Mouse (Mus musculus): ENCODE data around the gene Fat3. TPM values are rescaled to one million over a fixed set of nuclear protein-coding genes. Genes with fewer than 3 reads are reported as not detected.

Fat3 gene
- polyA plus RNA-seq, 1 experiment from 2014 or later = 0.93 TPM

DNA sequence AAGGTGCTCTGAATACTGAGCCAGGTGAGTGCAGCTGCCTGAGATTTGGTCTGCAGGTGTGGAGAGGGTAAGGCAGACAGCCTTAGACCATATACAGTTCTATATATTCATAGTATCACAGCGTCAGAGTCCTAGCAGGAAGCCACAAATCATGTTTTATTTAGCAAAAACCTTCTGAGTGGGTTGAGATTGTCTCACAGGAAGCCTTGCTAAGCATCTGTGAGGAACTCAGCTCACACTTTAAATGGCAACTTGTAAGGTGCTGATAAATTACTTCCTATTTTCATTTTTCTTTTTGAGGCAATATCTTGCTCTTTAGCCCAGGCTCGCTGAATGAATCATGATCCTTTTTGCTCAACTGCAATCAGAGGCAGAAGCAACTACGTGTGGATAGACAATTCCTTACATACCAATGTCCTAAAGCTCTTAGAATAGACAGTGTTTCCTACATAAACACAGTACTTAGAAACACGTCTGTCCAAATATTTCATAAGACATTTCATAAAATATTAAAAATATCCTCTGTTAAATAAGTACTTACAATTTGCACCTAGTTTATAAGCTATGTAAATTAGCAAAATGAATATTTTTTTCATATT is 188.4 kb downstream of the Fat3 start:
- no peak for DNase-seq (ENCODE audit: low spot score)
- Histone ChIP-seq H3K4me3 (ENCODE audit: low read depth, low read length) (no peak overlapping the region), H3K4me2 (replicated peaks; ENCODE audit: low read depth) (no peak overlapping the region), H3K27me3 (ENCODE audit: control insufficient read depth, insufficient read depth, low read length) (no peaks in the 10 kb centered on the region), H3K4me1 (replicated peaks; ENCODE audit: control insufficient read depth, insufficient read depth) (no peaks in the 10 kb centered on the region), H3K36me3 (ENCODE audit: control insufficient read depth, insufficient read depth, low read length) (no peaks in the 10 kb centered on the region), H3K27ac (replicated peaks) (no peak overlapping the region), H3K9me3 (ENCODE audit: control insufficient read depth, low read length) (no peaks in the 10 kb centered on the region), H3K9ac (ENCODE audit: low read length) (no peak overlapping the region)
- TF ChIP-seq EP300 (optimal IDR thresholded peaks at IDR 0.05) (no peak), CTCF (IDR thresholded peaks at IDR 0.05; ENCODE audit: low read depth) (no peak)
- ATAC-seq (ENCODE audit: low FRiP score, low TSS enrichment) = no peak
- WGBS = 25% methylated on average over 4 of the region's 4 CpGs

- no peak for TF ChIP-seq EP300 (optimal IDR thresholded peaks at IDR 0.05)
- TF ChIP-seq CTCF (IDR thresholded peaks at IDR 0.05; ENCODE audit: low read depth) = no peak
- Histone ChIP-seq H3K4me1 (replicated peaks; ENCODE audit: control insufficient read depth, insufficient read depth) (no peaks in the 10 kb centered on the region), H3K27me3 (ENCODE audit: control insufficient read depth, insufficient read depth, low read length) (no peaks in the 10 kb centered on the region), H3K27ac (replicated peaks) (no peak overlapping the region), H3K9me3 (ENCODE audit: control insufficient read depth, low read length) (no peaks in the 10 kb centered on the region), H3K4me3 (ENCODE audit: low read depth, low read length) (no peak overlapping the region), H3K36me3 (ENCODE audit: control insufficient read depth, insufficient read depth, low read length) (no peaks in the 10 kb centered on the region), H3K9ac (ENCODE audit: low read length) (no peak overlapping the region), H3K4me2 (replicated peaks; ENCODE audit: low read depth) (no peak overlapping the region)
- 50% methylated on average over 5 of the region's 5 CpGs for WGBS
- ATAC-seq (ENCODE audit: low FRiP score, low TSS enrichment) = no peak
- no peak for DNase-seq (ENCODE audit: low spot score)
Measured at GRCm38 (mm10) chr9:16310855-16311848, 189.9 kb downstream of the Fat3 start.

- no peaks in the 10 kb centered on the region for H3K9me3 ChIP-seq (ENCODE audit: control insufficient read depth, low read length)
- no peaks in the 10 kb centered on the region for H3K27me3 ChIP-seq (ENCODE audit: control insufficient read depth, insufficient read depth, low read length)
- H3K4me1 ChIP-seq (replicated peaks; ENCODE audit: control insufficient read depth, insufficient read depth) = no peaks in the 10 kb centered on the region
- no peak overlapping the region for H3K4me2 ChIP-seq (replicated peaks; ENCODE audit: low read depth)
- H3K27ac ChIP-seq (replicated peaks) = no peak overlapping the region
- DNase-seq (ENCODE audit: low spot score) (no peak), ATAC-seq (ENCODE audit: low FRiP score, low TSS enrichment) (no peak)
- no peaks in the 10 kb centered on the region for H3K36me3 ChIP-seq (ENCODE audit: control insufficient read depth, insufficient read depth, low read length)
- TF ChIP-seq EP300 (optimal IDR thresholded peaks at IDR 0.05) (no peak), CTCF (IDR thresholded peaks at IDR 0.05; ENCODE audit: low read depth) (no peak)
- no peak overlapping the region for H3K9ac ChIP-seq (ENCODE audit: low read length)
- no peak overlapping the region for H3K4me3 ChIP-seq (ENCODE audit: low read depth, low read length)
- WGBS = 69% methylated on average over 4 of the region's 4 CpGs
Measured at GRCm38 (mm10) chr9:16310305-16310704, 190.8 kb downstream of the Fat3 start.

DNA sequence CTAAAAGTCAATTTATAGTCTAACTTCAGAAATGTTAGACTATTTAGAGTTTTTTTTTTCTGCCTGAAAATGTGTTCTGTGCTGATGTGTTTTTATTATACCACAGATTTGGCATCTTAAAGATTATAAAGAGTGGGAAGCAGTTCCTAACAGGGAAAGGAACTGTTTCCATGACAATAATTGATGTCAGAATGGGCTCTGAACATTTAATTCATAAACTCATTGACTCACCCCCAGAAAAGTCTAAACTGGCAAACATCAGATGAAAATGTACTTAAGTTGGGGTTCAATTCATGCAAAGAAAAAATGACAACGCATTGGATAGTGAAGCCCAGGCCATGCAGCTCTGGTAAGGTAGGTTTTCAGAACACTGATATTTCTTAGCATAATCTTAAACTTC is 193.3 kb downstream of the Fat3 start:
- no peak overlapping the region for H3K4me3 ChIP-seq (ENCODE audit: low read depth, low read length)
- no peak overlapping the region for H3K9ac ChIP-seq (ENCODE audit: low read length)
- no peaks in the 10 kb centered on the region for H3K4me1 ChIP-seq (replicated peaks; ENCODE audit: control insufficient read depth, insufficient read depth)
- no peaks in the 10 kb centered on the region for H3K27me3 ChIP-seq (ENCODE audit: control insufficient read depth, insufficient read depth, low read length)
- DNase-seq (ENCODE audit: low spot score) (no peak), ATAC-seq (ENCODE audit: low FRiP score, low TSS enrichment) (no peak)
- no peak overlapping the region for H3K4me2 ChIP-seq (replicated peaks; ENCODE audit: low read depth)
- 93% methylated on average over 1 of the region's 1 CpGs for WGBS
- H3K9me3 ChIP-seq (ENCODE audit: control insufficient read depth, low read length) = no peaks in the 10 kb centered on the region
- H3K27ac ChIP-seq (replicated peaks) = no peak overlapping the region
- TF ChIP-seq CTCF (IDR thresholded peaks at IDR 0.05; ENCODE audit: low read depth) (no peak), EP300 (optimal IDR thresholded peaks at IDR 0.05) (no peak)
- H3K36me3 ChIP-seq (ENCODE audit: control insufficient read depth, insufficient read depth, low read length) = no peaks in the 10 kb centered on the region

- no peak overlapping the region for H3K4me3 ChIP-seq (ENCODE audit: low read depth, low read length)
- H3K9me3 ChIP-seq (ENCODE audit: control insufficient read depth, low read length) = no peaks in the 10 kb centered on the region
- H3K27me3 ChIP-seq (ENCODE audit: control insufficient read depth, insufficient read depth, low read length) = no peaks in the 10 kb centered on the region
- DNase-seq (ENCODE audit: low spot score) (no peak), ATAC-seq (ENCODE audit: low FRiP score, low TSS enrichment) (no peak)
- H3K9ac ChIP-seq (ENCODE audit: low read length) = no peak overlapping the region
- no peak for TF ChIP-seq CTCF (IDR thresholded peaks at IDR 0.05; ENCODE audit: low read depth)
- no peak for TF ChIP-seq EP300 (optimal IDR thresholded peaks at IDR 0.05)
- no peaks in the 10 kb centered on the region for H3K36me3 ChIP-seq (ENCODE audit: control insufficient read depth, insufficient read depth, low read length)
- no peak overlapping the region for H3K27ac ChIP-seq (replicated peaks)
- H3K4me1 ChIP-seq (replicated peaks; ENCODE audit: control insufficient read depth, insufficient read depth) = no peaks in the 10 kb centered on the region
- H3K4me2 ChIP-seq (replicated peaks; ENCODE audit: low read depth) = no peak overlapping the region
Measured at GRCm38 (mm10) chr9:16306222-16306621, 194.9 kb downstream of the Fat3 start.
